Mouse (Mus musculus) lung, postnatal 0 days (tissue): ENCODE measurements around the gene Fgfr3. TPM values are rescaled to one million over a fixed set of nuclear protein-coding genes. Genes with fewer than 3 reads are reported as not detected.

Experiments used
- ATAC-seq: fragments of 200-750 bp; cut with Nextera tagmentation; 2 replicates; pipeline ENCODE4 v1.8.0; 2017; ENCODE audit warnings: moderate library complexity
- DNase-seq: peaks from one replicate; pipeline ENCODE4 v3.0.0-alpha.2; 2016; ENCODE audit warnings: low spot score
- H3K27ac ChIP-seq: fragments of 300-500 bp; sonication (generic); 2 replicates; pipeline ENCODE4 v1.5.1; 2014; ENCODE audit warnings: antibody characterized with exemption, mild to moderate bottlenecking, low read length, mixed read lengths
- H3K27me3 ChIP-seq: fragments of 300-500 bp; sonication (generic); replicated peaks from 2 replicates; pipeline ENCODE4 v1.6.1; 2014; ENCODE audit warnings: low read length, mixed read lengths; ENCODE audit not compliant: insufficient read depth
- H3K36me3 ChIP-seq: fragments of 300-500 bp; sonication (generic); 2 replicates; pipeline ENCODE4 v1.6.1; 2014; ENCODE audit warnings: low read length, mixed read lengths; ENCODE audit not compliant: insufficient read depth
- H3K4me1 ChIP-seq: fragments of 300-500 bp; sonication (generic); 2 replicates; pipeline ENCODE4 v1.6.1; 2014; ENCODE audit warnings: antibody characterized with exemption, low read depth, low read length, mixed read lengths; ENCODE audit not compliant: insufficient read depth
- H3K4me2 ChIP-seq: fragments of 300-500 bp; sonication (generic); replicated peaks from 2 replicates; pipeline ENCODE4 v1.6.1; 2014; ENCODE audit warnings: low read depth, mild to moderate bottlenecking, low read length, moderate library complexity, mixed read lengths
- H3K4me3 ChIP-seq: fragments of 300-500 bp; sonication (generic); 2 replicates; pipeline ENCODE4 v1.5.1; 2014; ENCODE audit warnings: low read depth, low read length
- H3K9ac ChIP-seq: fragments of 300-500 bp; sonication (generic); replicated peaks from 2 replicates; pipeline ENCODE4 v1.6.1; 2014; ENCODE audit warnings: low read depth, mild to moderate bottlenecking
- H3K9me3 ChIP-seq: fragments of 300-500 bp; sonication (generic); 2 replicates; pipeline ENCODE4 v1.6.1; 2016; ENCODE audit warnings: low read length, mixed read lengths
- CTCF ChIP-seq: IDR thresholded peaks from 2 replicates; pipeline ENCODE4 v1.5.1; 2016; ENCODE audit warnings: antibody characterized with exemption, mild to moderate bottlenecking
- EP300 ChIP-seq: IDR thresholded peaks from 2 replicates; pipeline ENCODE4 v1.6.1; 2016; ENCODE audit warnings: antibody characterized with exemption, mild to moderate bottlenecking, control low read depth
- WGBS: fragments of 180-500 bp; shearing (Covaris S2); extraction: QIAGEN DNeasy Blood & Tissue Kit; methylation state at CpG from one replicate; pipeline ENCODE4 v1.1.7; 2014; 5-methylcytosine and 5-hydroxymethylcytosine counted together
- polyA plus RNA-seq: library from polyadenylated mRNA; unstranded; fragments of >200 nt; fragmentation: Nextera tagmentation; extraction: Ambion mirVana; gene quantifications from 2 replicates; pipeline ENCODE4 v1.2.1, GENCODE M21; 2015

Fgfr3 gene
- polyA plus RNA-seq, 1 experiment from 2014 or later, result 67.9 TPM

- no peak overlapping the region for H3K9ac ChIP-seq
- DNase-seq, result no peak
- no peak overlapping the region for H3K4me3 ChIP-seq
- H3K9me3 ChIP-seq, result no peaks in the 10 kb centered on the region
- no peak overlapping the region for H3K27ac ChIP-seq
- ATAC-seq, result no peak
- WGBS, result 74% methylated on average over 7 of the region's 7 CpGs
- peaks cover 34% of the 10 kb centered on the region; the same call in 1 of the 2 replicates for H3K36me3 ChIP-seq
- H3K27me3 ChIP-seq, result no peaks in the 10 kb centered on the region
- TF ChIP-seq CTCF (no peak), EP300 (no peak)
- 0 out of 2 replicates have a peak, but pooled peaks cover 4% of the 10 kb centered on the region for H3K4me1 ChIP-seq
- H3K4me2 ChIP-seq, result no peak overlapping the region
Measured at GRCm38 (mm10) chr5:33728841-33729240, 7.4 kb downstream of the Fgfr3 start.

GRCm38 (mm10) chr5:33730516-33730915 is 9.0 kb downstream of the Fgfr3 start:
- ATAC-seq (peak; percentile 76), DNase-seq (peak; percentile 89)
- H3K27me3 ChIP-seq, result no peaks in the 10 kb centered on the region
- H3K36me3 ChIP-seq, result peaks cover 50% of the 10 kb centered on the region
- H3K27ac ChIP-seq, result no peak overlapping the region
- TF ChIP-seq EP300 (peak; percentile 48), CTCF (no peak)
- H3K4me2 ChIP-seq, result no peak overlapping the region
- 43% methylated on average over 5 of the region's 5 CpGs for WGBS
- no peak overlapping the region for H3K4me3 ChIP-seq
- no peak overlapping the region for H3K9ac ChIP-seq
- H3K4me1 ChIP-seq, result no peaks in the 10 kb centered on the region
- H3K9me3 ChIP-seq, result no peaks in the 10 kb centered on the region

- ATAC-seq, result no peak
- Histone ChIP-seq H3K9me3 (no peaks in the 10 kb centered on the region), H3K27ac (no peak overlapping the region), H3K27me3 (no peaks in the 10 kb centered on the region), H3K9ac (no peak overlapping the region), H3K4me1 (no peaks in the 10 kb centered on the region), H3K4me2 (no peak overlapping the region), H3K4me3 (no peak overlapping the region), H3K36me3 (peaks cover 54% of the 10 kb centered on the region)
- TF ChIP-seq CTCF, result no peak
- no peak for TF ChIP-seq EP300
- no peak for DNase-seq
- WGBS, result 62% methylated on average over 21 of the region's 21 CpGs
Measured at GRCm38 (mm10) chr5:33731051-33731450, 9.6 kb downstream of the Fgfr3 start.

DNA sequence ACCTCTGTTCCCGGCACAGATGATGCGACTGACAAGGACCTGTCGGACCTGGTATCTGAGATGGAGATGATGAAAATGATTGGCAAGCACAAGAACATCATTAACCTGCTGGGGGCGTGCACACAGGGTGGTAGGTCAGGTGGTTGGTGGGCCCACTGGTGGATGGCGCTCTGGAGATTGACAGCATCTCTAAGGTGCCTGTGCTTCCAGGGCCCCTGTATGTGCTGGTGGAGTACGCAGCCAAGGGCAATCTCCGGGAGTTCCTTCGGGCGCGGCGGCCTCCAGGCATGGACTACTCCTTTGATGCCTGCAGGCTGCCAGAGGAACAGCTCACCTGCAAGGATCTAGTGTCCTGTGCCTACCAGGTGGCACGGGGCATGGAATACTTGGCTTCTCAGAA is 12.4 kb downstream of the Fgfr3 start:
- peaks cover 54% of the 10 kb centered on the region for H3K36me3 ChIP-seq
- H3K4me1 ChIP-seq, result no peaks in the 10 kb centered on the region
- H3K9ac ChIP-seq, result no peak overlapping the region
- no peak for TF ChIP-seq CTCF
- TF ChIP-seq EP300, result no peak
- H3K4me3 ChIP-seq, result no peak overlapping the region
- H3K4me2 ChIP-seq, result no peak overlapping the region
- H3K9me3 ChIP-seq, result no peaks in the 10 kb centered on the region
- H3K27me3 ChIP-seq, result no peaks in the 10 kb centered on the region
- H3K27ac ChIP-seq, result no peak overlapping the region
- WGBS, result 91% methylated on average over 12 of the region's 12 CpGs
- ATAC-seq (no peak), DNase-seq (no peak)

GRCm38 (mm10) chr5:33735412-33736092 is 14.1 kb downstream of the Fgfr3 start:
- no peak for DNase-seq
- TF ChIP-seq EP300 (no peak), CTCF (no peak)
- H3K4me2 ChIP-seq, result no peak overlapping the region
- H3K36me3 ChIP-seq, result peaks cover 45% of the 10 kb centered on the region
- ATAC-seq, result no peak
- no peaks in the 10 kb centered on the region for H3K9me3 ChIP-seq
- no peak overlapping the region for H3K9ac ChIP-seq
- H3K4me1 ChIP-seq, result no peaks in the 10 kb centered on the region
- no peak overlapping the region for H3K4me3 ChIP-seq
- 87% methylated on average over 16 of the region's 16 CpGs for WGBS
- H3K27ac ChIP-seq, result no peak overlapping the region
- no peaks in the 10 kb centered on the region for H3K27me3 ChIP-seq

DNA sequence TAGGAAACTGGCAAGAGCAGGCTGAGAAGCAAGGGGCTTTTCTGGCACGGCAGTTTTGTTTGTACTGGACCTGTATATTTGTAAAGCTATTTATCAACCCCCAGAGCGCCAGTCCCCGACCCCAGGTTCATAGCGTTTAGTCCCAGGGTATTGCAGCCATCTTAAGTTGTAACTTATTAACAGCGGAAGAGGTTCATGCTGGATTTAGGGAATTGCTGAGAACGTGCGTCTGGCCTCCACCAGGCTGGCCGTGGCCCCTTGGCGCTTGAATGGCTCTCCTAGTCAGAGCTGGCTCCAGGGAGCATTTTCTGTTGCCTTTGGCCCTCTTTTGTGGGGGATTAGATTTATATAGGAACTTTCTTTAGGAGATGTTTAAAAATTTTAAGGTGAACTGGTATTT is 14.8 kb downstream of the Fgfr3 start:
- DNase-seq (no peak), ATAC-seq (no peak)
- H3K27ac ChIP-seq, result no peak overlapping the region
- no peak for TF ChIP-seq EP300
- no peak for TF ChIP-seq CTCF
- no peak overlapping the region for H3K4me3 ChIP-seq
- WGBS, result 51% methylated on average over 9 of the region's 9 CpGs
- H3K36me3 ChIP-seq, result peaks cover 41% of the 10 kb centered on the region
- no peaks in the 10 kb centered on the region for H3K4me1 ChIP-seq
- no peaks in the 10 kb centered on the region for H3K27me3 ChIP-seq
- no peak overlapping the region for H3K9ac ChIP-seq
- H3K4me2 ChIP-seq, result no peak overlapping the region
- H3K9me3 ChIP-seq, result no peaks in the 10 kb centered on the region
